Mouse (Mus musculus): ENCODE data around the gene Efcab14. TPM values are rescaled to one million over a fixed set of nuclear protein-coding genes. Genes with fewer than 3 reads are reported as not detected.
A peak's percentile ranks its signal among the peaks of the same experiment; 100 is the strongest.

The Efcab14 gene
- 10 to 100 TPM; 47.0 to 51.9 TPM for total RNA-seq (2021)
- long read RNA-seq, experiment 1, full-length matches to known transcripts: 19 of 29 reads
- long read RNA-seq, experiment 1, partial matches to known transcripts: 3 of 29 reads
- long read RNA-seq, experiment 1, other reads (novel, unspliced or antisense): 7 of 29 reads
- long read RNA-seq, experiment 2, full-length matches to known transcripts: 7 of 13 reads
- long read RNA-seq, experiment 2, partial matches to known transcripts: 2 of 13 reads
- long read RNA-seq, experiment 2, other reads (novel, unspliced or antisense): 4 of 13 reads

DNA sequence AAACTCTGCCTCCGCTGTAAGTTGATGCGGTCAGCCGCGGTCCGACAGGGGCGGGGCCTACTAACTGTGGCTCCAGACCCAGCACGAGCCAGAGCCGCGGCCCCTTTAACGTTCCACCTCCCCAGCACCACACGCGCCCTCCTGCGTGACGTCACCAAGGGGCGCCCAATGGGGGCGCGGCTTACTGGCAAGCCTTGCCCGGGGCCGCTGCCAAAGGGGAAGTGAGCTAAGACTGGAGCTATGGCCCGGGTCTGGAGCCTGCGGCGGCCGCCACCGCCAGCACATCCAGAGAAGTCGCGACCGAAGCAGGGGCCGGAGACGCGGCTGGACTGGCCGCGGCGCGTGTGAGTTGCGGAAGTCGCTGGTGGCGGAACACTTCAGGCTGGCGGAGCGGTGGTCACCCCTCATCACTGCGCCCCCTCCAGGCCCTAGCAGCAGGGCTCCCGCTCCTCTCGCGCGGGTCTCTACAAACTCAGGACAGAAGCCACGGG, at the start of gene Efcab14:
Gene Efcab14 (plus strand): TSS at position 194 of the 491 bp plus-strand sequence.
- DNase-seq: peak; percentile 99

DNA sequence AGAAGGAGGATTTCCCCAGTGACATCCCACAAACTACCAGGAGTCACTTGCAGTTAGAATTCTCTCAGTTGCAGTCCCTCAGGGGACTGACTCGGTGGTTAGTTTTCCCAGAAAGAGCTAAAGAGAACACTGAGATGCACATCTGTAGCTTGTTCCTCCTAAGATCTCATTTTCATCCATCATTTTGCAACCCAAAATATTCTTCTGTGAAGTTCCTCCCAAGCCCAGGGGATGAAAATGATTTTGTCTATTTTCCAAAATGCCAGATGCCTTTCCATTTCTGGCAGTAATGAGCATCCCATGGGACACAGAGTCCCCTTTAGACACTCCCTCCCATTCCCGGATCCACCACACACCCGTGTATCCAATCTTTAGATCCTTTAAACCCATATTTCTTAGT, 36.1 kb upstream of the Efcab14 start:
- no peak for DNase-seq

DNA sequence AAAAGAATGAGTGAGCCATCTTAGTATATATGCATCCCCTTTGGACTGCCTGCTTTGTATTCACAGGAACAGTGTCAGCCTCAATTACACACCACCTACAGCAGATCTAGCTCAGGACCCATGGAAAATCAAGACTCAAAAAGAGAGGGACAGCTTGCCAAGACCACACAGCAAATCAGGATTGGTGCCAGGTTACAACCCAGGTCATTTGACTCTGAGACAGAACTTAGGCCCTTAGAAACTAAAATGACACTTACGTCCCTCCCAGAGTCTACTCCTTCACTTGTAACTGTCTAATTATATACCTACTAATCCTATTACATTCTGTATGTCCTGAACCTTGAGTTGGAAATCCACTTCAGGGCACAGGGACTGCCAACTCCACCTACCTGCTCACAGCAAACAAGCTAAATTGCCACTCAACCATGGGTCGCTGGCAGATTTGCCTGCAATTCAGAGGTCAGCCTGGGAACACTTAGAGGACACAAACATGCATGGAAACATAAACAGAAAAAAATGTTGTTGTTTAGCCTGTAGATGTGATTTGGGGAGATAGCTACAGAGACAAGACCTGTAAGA, 33.5 kb upstream of the Efcab14 start:
- DNase-seq: peak; percentile 12

DNA sequence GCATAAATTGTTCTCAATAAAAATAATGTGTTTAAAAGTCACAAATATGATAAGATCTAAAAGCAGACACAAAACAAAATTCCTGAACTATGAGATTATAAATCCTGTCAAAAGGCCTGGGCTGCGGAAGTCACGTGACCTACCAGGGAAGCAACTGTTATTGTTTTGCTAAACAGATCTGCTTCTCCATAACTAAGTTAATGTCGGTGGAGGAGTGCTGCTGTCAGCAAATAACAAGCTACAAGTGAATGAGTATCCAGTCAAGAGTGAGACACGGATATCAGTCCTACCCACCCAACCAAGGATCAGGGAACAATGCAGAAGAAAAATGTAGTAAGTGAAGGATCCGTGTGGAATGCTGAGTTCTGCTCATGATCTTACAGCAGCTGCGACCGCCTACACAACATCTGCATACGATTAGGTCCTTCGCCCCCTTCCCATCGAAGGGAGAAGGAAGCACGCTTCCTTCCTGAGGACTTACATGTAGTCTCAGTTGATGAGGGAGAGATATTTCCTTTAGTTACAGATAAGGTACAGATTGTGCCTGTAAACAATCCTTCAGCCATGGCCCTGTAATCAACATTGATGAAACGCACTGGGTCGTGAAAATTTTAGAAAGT, 28.5 kb upstream of the Efcab14 start:
- peak; percentile 18 for DNase-seq

DNA sequence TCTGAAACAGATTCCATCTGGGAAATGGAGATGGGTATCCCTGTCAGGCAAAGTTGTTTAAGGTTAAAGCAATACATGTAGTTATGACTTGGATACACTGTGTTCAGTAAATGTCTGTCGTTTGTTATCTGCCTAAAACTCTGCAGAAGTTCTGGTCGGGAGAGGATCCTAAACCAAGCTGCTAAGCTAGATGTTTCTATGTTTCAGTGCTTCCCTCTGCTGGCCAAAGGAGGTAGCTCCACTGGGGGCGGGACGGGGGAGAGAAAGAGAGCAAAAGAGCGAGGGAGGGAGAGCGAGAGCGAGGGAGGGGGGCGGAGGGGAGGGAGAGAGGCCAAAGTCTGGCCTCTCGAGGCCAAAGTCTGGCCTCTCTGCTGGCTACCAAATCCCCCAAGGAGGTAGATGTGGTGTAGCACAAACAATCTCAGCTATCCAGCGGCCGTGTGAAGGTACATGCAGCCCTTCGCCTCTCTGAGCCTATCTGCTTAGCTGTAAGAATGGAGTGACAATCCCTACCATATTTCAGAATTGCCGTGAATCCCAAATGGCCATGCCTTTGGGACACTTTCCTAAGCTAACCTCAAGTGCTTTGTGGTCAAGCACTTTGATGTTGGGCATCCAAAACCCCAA, 27.6 kb upstream of the Efcab14 start:
- DNase-seq: peak; percentile 92

DNA sequence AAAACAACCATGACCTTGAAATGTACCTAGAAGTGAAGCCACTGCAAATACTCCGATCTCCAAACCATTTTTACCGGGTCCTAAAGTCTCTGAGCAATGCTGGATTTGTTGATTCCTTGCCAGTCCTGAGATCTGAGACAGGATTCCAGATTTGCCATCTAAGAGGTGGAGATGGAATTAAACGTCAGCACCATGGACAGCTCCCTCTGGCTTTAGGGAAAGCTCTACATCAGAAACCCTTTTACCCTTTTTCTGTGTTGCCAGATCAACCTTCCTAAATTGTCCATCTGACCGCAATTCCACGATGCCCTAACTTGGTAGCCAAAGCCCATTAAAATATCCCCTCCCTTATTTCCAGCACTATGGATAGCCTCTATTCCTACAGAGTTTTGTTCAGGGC, 8.8 kb upstream of the Efcab14 start:
- DNase-seq: peak; percentile 84

DNA sequence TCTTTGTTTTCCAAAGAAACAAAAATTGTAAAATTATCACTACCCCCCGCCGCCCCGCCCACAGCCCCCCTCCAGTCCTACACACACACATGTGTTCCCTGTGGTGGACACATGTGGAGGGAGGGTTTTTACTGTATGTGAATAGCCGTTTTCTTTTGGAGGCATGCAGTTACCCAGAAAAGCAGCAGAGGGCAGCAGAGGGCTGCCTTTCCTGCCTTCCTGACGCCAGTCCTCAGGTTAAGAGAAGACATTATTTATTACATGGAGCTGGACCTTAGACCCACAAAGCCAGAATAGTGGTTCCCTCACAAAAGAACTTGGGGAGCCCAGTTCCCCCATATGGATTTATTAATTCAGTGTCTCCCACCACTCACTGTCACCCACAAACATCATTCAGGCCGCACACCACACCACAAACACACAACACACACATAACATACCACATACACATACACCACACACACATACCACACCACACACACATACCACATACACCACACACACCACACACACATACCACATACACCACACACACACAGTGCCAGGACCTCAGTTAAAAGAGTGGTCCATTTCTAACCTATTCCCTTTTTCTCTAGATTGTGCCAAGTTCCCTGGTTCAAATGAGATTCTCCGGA, 5.8 kb upstream of the Efcab14 start:
- peak; percentile 84 for DNase-seq

DNA sequence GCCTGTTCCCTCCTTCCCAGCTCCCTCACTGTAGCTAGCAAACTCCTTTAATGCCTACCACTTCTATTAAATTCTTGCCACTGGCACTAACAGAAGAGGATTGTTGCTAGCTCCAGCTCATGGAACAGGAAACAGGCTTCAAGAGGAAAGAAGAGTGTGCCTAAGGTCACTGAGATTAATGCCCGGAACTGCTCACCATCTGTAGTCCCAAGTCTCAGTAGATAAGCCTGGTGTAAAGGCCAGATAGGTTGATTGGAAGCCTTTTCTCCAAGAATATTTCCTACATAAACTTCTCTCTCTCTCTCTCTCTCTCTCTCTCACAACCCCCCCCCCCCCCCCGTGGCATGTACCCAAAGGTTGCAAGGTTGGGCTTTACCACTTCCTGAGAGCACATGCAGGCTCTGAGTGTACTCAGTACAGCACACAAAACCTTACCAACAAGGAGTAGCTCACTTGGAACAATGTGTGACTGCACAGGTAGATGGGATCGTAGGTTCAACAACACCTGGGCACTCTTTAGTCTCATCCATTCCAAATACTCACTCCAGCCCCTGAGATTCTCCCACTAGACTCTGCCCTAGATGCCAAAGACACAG, 5.2 kb upstream of the Efcab14 start:
- DNase-seq: no peak

DNA sequence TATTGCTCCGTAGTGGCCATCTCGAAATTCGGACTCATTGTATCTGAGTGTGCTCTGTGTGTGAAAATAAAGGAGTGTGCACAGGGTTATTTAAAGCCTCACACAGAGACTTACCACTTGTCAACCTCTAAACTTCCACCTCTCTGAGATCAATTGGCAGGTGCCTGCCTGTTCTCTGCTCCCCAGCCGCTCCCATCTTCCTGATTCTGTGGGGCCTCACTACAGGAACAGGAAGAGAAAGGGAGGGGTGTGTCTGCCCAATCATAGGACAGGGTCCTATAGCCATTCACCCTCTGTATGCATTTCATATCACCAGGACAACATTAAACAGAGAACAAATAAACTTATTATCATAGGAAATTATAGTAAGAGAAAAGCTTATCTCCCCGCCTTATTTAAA, 3.8 kb upstream of the Efcab14 start:
- DNase-seq: no peak

DNA sequence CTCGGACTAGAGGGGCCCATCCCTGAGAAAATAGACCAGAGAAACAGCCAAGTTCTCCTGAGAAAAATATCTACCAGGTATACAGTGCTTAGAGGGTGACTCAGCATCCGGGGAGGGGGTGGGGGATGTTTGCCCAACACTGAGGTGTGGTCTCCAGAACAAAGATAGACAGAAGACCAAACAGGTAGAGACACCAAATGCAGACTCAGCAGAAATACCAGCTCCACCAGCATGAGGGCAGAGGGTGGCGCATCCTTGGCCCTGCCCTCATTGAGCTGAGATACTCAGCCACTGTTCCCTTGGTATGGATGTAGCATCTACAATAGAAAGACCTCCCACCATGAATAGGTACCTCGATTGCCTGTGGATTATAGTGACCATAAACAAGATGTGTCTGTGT, 2.7 kb upstream of the Efcab14 start:
- DNase-seq: no peak

DNA sequence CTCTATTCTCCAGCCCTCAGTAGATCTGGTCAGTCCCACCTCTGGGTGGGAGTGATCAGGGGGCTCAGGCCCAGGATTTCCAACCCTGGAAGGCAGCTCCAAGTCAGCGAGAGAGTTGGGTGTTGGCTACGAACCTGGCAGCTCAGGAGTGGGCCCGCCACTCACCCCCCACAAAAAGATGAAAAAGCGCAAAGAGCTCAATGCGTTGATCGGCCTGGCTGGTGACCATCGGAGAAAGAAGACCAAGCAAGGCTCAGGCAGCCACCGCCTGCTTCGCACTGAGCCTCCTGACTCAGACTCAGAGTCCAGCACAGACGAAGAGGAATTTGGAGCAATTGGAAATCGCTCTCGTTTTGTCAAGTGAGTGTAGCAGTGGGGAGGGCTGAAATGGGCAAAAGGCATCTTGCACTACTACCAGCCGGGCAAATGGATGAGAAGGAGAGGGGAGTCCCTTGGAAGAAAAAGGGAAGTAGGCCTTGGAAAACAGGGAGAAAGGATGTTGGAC, 989 bp downstream of the Efcab14 start:
- DNase-seq: peak; percentile 36

DNA sequence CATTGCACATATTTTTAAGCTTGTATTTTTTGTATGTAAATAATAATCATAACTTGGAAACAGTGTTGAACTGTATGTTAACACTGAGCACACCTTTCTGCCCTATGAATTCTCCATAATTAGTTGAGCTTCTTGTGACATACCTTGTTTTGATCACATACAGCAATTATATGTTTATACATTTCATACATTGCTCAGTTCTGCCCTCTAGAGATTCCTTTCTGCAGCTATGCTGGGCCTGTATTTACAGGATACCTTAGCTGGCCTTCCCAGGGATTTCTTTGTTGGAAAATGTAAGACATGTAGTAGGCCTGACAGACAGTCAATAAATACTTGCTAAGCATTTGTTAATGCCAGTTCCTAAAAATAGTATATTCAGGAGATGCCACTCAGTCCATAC, 5.1 kb downstream of the Efcab14 start:
- no peak for DNase-seq

DNA sequence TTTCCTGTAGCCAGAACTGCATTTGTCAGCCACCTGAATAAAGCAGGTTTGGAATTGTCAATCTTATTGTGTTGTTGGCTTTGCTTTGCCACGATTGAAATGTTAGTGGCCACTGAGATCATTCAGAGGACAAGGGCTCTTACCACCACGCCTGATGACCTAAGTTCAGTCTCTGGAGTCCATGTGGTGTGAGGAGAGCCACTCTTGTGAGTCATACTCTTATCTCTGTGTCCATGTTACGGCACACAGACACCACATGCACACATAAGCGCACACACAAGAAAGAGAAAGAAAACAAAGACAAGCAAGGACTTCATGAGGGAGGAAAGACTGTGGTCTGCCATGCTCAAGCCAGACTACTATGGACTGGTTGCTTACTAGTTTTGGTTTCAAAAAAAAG, 5.6 kb downstream of the Efcab14 start:
- no peak for DNase-seq

DNA sequence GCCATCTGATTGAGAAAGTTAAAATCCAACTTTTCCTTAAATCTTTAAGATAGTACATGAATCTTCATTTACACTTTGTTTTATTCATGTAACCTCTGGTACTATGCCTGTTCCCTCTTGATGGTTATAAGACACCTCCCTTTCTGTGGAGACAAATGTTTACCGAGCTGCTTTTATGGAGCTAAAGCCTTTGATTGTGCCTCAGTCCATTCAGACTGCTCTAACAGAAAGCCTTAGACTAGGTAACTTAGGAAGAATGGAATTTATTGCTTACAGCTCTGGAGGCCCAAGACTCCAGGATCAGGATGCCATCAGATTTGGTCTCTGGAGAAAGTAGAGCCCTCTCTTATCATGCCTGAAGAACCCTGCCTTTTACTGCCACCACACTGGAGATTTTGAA, 10.6 kb downstream of the Efcab14 start:
- no peak for DNase-seq

DNA sequence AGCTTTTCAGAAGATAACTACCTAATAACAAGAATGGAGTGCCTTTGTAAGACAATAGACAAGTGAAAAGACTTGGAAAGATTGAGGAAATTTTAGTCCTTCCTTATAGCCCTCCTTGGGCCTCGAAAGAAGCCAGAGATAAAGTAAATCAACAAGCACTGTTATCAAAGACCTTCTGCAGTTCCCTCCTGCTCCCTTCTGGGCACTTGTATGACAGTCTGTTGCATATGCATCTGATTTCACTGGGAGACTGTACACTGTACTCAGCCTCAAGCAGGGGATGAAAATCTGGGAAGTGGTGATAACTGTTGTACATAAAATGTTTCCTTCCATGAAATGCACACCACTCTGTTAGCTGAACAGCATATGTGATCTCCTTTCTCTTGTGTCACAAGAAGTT, 11.8 kb downstream of the Efcab14 start:
- DNase-seq: no peak

DNA sequence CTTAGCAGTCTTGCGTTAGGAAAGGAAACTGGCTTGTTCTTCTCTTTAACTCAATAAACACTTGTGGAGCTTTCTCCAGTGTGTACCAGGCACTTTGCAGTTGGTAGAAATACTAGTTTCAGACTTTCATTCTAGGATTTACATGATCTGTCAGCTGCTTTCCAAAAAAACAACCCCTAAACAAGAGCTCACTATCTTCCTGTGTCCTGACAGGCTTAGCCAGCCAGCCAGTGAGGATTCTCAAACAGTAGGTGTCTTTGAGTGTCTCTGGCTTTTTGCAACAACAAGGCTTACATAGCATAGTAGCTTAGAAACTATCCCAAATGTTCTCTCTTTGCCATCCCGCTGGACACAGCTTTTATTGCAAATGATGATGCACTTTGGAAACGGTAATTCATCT, 16.6 kb downstream of the Efcab14 start:
- DNase-seq: no peak

DNA sequence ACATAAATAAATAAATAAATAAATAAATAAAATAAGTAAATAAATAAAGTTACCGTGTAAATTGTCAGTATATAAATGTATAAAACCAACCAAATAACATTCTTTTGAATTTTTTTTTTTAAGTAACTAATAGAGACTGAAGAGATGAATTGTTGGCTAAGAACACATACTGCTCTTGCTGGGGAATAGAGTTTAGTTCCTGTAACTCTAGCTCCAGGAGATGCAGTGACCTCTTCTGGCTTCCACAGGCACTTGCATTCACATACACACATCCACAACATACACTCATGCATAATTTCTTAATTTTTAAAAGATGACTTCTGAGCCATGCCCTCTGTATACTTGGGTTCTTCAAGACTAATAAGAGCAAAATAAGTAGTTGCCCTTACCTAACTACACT, 17.3 kb downstream of the Efcab14 start:
- no peak for DNase-seq

DNA sequence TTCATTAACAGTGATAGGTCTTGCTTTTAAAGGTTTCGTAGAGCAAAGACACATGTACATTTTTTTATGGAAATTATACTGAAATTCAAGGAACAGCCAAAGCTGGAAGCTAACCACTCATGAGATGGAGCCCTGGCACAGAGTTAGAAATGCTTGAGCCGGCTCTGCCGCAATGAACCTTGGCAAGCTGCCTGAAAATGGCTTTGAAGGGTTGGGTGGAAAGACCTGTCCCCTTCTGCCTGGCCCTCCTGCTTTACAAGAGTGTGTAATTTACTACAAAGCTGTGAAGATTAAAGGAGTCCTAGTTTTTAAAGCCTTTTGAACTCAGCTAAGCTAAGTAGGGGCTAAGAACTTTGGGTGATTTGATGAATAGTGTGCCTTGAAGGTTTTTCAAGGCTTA, 23.7 kb downstream of the Efcab14 start:
- peak; percentile 79 for DNase-seq

DNA sequence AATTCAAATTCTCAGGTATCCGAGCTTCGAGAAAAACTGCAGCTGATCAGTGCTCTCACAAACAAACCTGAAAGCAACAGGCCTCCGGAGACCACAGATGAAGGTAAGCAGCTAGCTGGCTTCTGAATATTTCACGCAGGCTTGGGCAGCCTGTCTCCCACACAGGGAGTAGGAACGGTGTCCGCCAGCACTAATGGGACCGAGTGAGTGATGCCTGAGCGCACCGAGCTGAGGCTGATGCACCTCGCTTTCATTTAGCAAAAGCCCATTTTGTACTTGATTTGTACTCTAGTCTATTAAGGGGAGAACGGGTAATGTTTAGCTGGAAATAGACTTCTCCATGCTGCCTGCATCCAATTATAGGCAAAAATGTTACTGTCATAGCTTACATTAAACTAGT, 27.0 kb downstream of the Efcab14 start:
- no peak for DNase-seq

DNA sequence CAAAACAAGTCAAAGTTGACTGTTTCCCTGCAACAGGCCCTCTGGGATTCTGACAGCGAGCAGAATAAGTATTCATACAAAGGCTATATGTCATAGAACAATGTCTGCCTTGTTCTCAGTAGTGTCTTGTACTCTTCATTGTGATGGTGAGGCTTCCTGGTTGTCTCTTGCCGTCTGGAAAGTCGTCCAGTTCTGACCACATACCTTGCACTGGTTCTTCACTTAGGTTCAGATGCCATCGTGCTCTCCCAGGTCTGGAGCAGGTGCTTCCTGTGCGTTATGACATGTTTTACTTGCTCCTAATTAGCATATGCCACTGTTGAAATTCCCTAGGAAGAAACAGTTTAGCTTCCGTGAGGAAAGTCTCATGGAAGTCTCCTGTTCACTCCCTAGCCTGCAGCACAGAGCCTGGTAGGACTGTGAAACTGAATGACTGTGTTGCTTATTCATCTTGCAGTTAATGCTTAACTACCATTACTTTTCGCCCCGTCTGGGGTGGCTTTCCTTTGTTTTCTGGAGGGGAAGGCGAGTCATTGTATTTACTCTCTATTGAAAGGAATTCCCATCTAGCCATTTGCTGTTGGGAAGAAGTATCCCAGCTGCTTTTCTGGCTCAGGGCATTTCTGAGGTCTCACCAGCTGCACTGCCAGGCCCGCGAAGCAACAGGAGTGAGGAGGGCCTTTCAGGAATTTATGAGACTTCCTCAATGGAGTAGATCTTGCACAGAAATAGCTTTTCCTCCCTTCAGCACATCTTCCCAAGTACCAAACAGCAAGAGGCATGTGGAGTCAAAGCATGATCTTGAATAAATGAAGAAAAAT, 30.3 kb downstream of the Efcab14 start:
- DNase-seq: no peak

DNA sequence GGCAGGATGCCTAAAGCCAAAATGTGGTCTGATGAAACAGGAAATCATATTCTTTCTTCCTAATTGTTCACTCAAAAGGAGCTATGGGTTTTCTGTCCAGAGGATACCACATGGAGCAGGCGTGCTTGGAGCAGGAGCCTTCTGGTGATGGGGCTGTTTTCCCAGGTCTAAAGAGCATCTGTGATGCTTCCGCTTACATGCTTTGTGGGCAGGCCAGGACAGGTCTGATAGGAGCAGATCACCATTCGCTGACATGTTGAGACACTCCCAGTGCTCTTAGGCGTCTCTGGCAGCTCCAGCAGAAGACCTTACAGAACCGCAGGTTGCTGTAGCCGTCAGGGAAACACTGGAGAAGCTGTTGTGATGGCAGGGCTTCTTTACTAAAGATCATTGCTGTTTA, 37.5 kb downstream of the Efcab14 start:
- no peak for DNase-seq

All from adrenal gland, postnatal 10 days (tissue).